Mouse (Mus musculus): ENCODE measurements at regions not wholly inside any gene's neighbourhood (a gene's known extent, or its start where the extent isn't known, plus 50 kb on each side); places are given as distances from the start of the nearest gene placed in this dataset.

DNA sequence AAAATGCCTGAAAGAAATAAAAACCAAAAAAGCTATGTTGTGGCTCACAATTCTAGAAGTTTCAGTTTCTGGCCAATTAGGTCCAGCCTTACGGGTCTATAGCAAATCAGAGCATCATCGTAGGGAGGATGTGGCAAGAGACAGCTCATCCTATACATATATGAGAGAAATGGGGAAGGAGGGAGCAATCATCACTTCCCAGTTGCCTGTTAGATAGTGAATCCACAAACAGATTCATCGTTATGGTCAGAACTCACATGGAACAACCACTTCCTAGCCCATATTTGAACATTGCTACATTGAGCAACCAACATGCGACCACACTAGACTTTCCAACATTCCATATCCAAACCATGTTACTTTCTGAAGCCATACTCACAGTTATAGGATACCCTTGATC is 255.9 kb upstream of the Cpeb2 start:
- TF ChIP-seq MAFK (IDR thresholded peaks at IDR 0.05; ENCODE audit: insufficient read depth, low read depth, low read length) (no peak), CHD2 (IDR thresholded peaks at IDR 0.05; ENCODE audit: low read depth, low read length) (no peak), ZNF384 (IDR thresholded peaks at IDR 0.05; ENCODE audit: low read depth, low read length) (no peak), ZC3H11A (IDR thresholded peaks at IDR 0.05; ENCODE audit: borderline replicate concordance, low read depth, low read length) (no peak)

All from ES-E14 (cell line).